Mouse (Mus musculus): ENCODE data around the gene Ets1. TPM values are rescaled to one million over a fixed set of nuclear protein-coding genes. Genes with fewer than 3 reads are reported as not detected.
A peak's percentile ranks its signal among the peaks of the same experiment; 100 is the strongest.

Ets1 gene
- polyA plus RNA-seq (2015; fragmentation: Nextera tagmentation; extraction: Ambion mirVana) = 66.0 and 68.4 TPM in 2 replicates

DNA sequence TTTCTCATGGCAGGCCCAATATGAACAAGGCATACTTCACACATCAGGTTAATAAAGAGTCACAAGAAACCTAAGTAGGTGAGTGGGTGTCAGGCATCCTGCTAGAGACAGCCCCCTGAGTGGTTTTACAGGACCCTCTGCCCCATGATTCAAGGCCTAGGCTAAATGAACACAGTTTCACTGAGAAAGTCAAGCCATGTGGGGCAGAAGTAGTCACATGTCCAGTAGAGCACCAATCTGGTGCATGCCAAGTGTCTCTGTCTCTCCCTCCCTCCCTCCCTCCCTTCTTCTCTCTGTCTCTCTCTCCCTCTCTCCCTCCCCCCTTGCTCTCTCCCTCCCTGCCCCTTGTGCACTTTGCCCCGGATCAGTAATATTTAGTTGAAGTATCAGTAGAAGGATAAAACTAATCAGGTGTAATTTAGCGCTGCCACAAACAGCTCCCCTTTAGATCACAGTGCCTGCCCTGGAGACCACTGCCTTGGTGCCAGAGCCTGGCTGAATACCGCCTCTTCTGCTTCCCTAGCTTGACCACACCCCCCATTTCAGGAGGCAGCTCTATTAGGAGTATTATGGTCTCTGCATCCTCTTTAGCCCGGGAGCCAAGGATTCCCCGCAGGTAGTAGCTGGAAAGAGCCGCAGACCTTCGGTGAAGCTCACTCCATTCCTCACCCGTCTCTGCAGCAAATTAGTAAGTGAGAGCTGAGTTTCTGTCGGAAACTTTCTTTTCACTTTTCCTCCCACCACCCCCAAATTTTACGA, at the start of gene Ets1:
Gene Ets1, plus strand, starts transcription at position 595 of the 759 bp plus-strand sequence.
- no peak within 1 kb of the TSS for H3K27ac ChIP-seq
- no peaks in the 10 kb centered on the region for H3K9me3 ChIP-seq (replicated peaks)
- H3K27me3 ChIP-seq = no peaks in the 10 kb centered on the region
- no peaks in the 10 kb centered on the region for H3K36me3 ChIP-seq
- 2% methylated on average over 10 of the region's 10 CpGs for WGBS
- no peak within 1 kb of the TSS for H3K9ac ChIP-seq
- peak; percentile 79 for ATAC-seq (replicated peaks; ENCODE audit: low FRiP score)
- peak within 1 kb of the TSS; percentile 55 for H3K4me2 ChIP-seq
- peak within 1 kb of the TSS; percentile 37 for H3K4me3 ChIP-seq (replicated peaks)
- peaks cover 12% of the 10 kb centered on the region; the same call in 1 of the 2 replicates for H3K4me1 ChIP-seq

DNA sequence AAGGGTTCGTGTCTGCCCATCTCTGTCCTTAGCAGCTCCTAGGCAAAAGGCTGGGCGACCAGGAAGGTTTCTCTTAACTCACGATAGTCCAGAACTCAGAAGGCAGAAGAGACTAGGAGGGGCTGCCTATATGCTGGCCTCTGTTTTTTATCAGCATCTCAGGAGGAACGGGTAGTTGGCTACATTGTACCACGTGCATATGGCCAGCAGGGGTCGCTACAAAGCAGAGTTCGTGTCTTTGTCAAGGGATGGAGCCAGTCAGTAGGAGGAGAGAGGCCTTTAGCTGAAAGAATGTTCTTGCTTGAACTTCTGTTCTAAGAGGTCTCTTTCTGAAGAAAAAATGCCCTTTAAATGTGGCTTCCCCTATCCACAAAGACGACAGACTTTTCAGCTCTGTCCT, 46.1 kb upstream of the Ets1 start:
- 7% methylated on average over 8 of the region's 8 CpGs for WGBS
- H3K9me3 ChIP-seq (replicated peaks) = no peaks in the 10 kb centered on the region
- peak; percentile 38; the same call in 1 of the 2 replicates for ATAC-seq (replicated peaks; ENCODE audit: low FRiP score)
- H3K27ac ChIP-seq = no peak overlapping the region
- no peak overlapping the region for H3K4me3 ChIP-seq (replicated peaks)
- H3K4me1 ChIP-seq = peaks cover 29% of the 10 kb centered on the region
- H3K4me2 ChIP-seq = no peak overlapping the region
- H3K27me3 ChIP-seq = no peaks in the 10 kb centered on the region
- H3K36me3 ChIP-seq = no peaks in the 10 kb centered on the region
- H3K9ac ChIP-seq = no peak overlapping the region

DNA sequence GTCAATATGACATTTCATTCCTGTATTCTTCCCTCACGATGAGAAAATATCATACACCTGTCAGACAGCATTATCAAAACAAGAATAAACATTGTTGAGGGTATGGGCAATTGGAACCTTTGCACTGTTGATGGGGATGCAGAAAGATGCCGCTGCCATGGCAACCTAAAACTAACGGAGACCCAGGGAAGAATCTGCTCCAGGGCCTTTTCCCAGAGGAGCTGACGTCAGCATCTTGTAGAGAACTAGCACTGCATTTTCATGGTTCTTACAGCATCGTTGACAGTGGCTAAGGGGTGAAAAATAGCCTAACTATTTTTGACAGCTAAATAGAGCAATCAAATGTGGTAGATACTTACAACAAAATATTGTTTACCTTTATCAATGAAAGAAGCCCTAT, 45.5 kb upstream of the Ets1 start:
- H3K9ac ChIP-seq = no peak overlapping the region
- 78% methylated on average over 5 of the region's 5 CpGs for WGBS
- H3K4me2 ChIP-seq = no peak overlapping the region
- H3K4me3 ChIP-seq (replicated peaks) = no peak overlapping the region
- H3K27me3 ChIP-seq = no peaks in the 10 kb centered on the region
- H3K36me3 ChIP-seq = no peaks in the 10 kb centered on the region
- peaks cover 34% of the 10 kb centered on the region for H3K4me1 ChIP-seq
- no peak overlapping the region for H3K27ac ChIP-seq
- no peak for ATAC-seq (replicated peaks; ENCODE audit: low FRiP score)
- H3K9me3 ChIP-seq (replicated peaks) = no peaks in the 10 kb centered on the region

DNA sequence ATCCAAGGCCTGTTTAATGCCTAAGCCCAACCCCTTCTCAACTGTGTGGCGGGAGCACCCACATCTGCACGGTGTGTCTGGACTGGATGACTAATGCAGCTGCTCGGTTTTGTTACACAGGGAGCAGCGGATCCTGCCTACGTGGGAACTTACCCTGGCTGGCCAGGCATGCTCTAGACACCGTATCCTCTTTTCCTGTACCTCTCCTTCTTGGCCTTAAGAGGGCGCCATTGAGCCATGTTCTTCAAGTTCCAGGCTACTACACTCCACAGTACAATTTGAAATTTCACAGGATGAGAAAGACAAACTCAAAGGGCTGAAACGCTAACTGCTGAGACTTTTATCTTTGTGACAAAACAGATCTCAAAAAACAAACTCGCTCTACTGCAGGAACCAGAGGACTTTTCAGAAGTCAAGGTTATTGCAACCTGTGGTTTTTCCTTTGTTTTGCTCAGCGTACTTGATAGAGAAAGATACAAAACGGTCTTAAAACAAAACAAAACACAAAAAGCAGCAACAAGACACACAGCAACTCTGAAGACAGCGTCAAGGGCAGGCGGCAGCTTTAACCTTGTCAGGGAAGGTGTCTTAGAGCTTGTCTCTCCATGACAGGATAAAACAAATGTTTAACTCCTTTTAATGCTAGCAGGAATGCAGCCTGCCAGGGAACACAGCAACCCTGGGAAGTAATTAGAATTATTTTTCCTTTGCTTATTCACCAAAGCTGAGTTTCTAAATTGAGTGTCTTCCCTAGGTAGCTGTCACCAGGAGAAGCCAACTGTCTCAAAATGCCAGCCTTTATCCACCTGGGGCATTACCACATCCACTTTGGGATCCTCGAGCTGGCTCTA, 44.1 kb upstream of the Ets1 start:
- H3K9me3 ChIP-seq (replicated peaks) = no peaks in the 10 kb centered on the region
- peak overlapping the region; percentile 46 for H3K4me2 ChIP-seq
- peaks cover 39% of the 10 kb centered on the region for H3K4me1 ChIP-seq
- H3K27ac ChIP-seq = peak overlapping the region; percentile 70
- ATAC-seq (replicated peaks; ENCODE audit: low FRiP score) = peak; percentile 79
- H3K36me3 ChIP-seq = no peaks in the 10 kb centered on the region
- no peak overlapping the region for H3K9ac ChIP-seq
- WGBS = 10% methylated on average over 14 of the region's 14 CpGs
- H3K4me3 ChIP-seq (replicated peaks) = no peak overlapping the region
- no peaks in the 10 kb centered on the region for H3K27me3 ChIP-seq

DNA sequence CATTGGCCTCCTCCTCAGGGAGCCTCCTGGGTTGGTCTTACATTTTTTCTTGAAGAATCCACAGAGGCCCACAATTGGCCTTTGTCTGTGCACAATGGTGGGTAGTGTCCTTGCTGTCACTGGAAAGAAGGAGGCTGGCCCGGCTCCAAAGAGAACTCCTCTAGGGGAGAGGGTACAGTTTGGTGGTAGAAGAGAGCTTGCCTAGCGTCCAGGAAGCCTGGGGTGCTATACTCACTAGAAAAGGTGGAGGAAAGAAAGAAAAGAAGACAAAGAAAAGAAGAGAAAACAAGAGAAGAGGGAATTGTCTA, 43.5 kb upstream of the Ets1 start:
- no peak overlapping the region for H3K4me2 ChIP-seq
- no peaks in the 10 kb centered on the region for H3K9me3 ChIP-seq (replicated peaks)
- 54% methylated on average over 2 of the region's 2 CpGs for WGBS
- H3K4me3 ChIP-seq (replicated peaks) = no peak overlapping the region
- peaks cover 39% of the 10 kb centered on the region for H3K4me1 ChIP-seq
- no peak overlapping the region for H3K9ac ChIP-seq
- no peaks in the 10 kb centered on the region for H3K36me3 ChIP-seq
- H3K27me3 ChIP-seq = no peaks in the 10 kb centered on the region
- no peak for ATAC-seq (replicated peaks; ENCODE audit: low FRiP score)
- peak overlapping the region; percentile 70; the same call in 1 of the 2 replicates for H3K27ac ChIP-seq

DNA sequence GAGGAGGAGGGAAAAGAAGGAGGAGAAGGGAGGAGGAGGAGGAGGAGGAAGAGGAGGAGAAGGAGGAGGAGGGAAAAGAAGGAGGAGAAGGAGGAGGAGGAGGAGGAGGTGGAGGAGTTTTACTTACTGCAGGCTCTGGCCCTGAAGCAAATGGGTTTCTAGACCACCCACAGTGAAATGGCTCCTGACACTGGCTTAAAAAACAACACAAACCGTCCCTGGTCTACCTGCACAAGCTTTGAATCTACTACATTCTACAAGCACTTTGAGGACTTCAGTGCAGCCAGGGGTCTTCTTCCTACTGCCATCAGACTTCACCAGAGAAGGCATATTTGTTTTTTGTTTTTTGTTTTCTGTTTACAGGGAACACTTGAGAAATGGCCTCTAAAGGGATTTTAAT, 42.2 kb upstream of the Ets1 start:
- Histone ChIP-seq H3K27ac (0 out of 2 replicates have a peak overlapping the region, but pooled peaks have one; percentile 54), H3K4me3 (replicated peaks) (no peak overlapping the region), H3K27me3 (no peaks in the 10 kb centered on the region), H3K4me1 (peaks cover 39% of the 10 kb centered on the region), H3K9ac (no peak overlapping the region), H3K36me3 (no peaks in the 10 kb centered on the region), H3K9me3 (replicated peaks) (no peaks in the 10 kb centered on the region), H3K4me2 (no peak overlapping the region)
- 4% methylated on average over 1 of the region's 1 CpGs for WGBS
- no peak for ATAC-seq (replicated peaks; ENCODE audit: low FRiP score)

DNA sequence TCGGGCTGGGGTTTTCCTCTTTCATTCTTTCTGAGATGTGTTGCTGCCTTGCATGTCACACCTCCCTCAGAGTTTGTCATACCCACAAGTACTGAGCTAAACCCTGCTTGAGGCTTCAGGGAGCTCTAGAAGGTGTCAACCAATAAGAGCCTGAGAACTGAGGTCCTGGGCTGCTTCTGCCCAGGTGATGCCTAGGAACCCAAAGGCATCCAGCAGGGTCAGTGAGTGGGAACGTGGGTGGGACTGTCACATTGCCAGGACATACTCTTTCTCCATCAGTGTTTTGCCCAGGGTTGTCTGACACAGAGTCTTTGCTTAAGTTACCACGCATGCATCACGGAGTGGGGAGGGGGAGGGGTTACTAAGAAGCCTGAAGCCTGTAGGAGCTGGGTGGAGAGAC, 41.7 kb upstream of the Ets1 start:
- H3K27me3 ChIP-seq = no peaks in the 10 kb centered on the region
- peaks cover 39% of the 10 kb centered on the region for H3K4me1 ChIP-seq
- ATAC-seq (replicated peaks; ENCODE audit: low FRiP score) = no peak
- H3K36me3 ChIP-seq = no peaks in the 10 kb centered on the region
- 41% methylated on average over 4 of the region's 4 CpGs for WGBS
- no peak overlapping the region for H3K4me2 ChIP-seq
- no peak overlapping the region for H3K4me3 ChIP-seq (replicated peaks)
- peak overlapping the region; percentile 54 for H3K27ac ChIP-seq
- no peak overlapping the region for H3K9ac ChIP-seq
- no peaks in the 10 kb centered on the region for H3K9me3 ChIP-seq (replicated peaks)

DNA sequence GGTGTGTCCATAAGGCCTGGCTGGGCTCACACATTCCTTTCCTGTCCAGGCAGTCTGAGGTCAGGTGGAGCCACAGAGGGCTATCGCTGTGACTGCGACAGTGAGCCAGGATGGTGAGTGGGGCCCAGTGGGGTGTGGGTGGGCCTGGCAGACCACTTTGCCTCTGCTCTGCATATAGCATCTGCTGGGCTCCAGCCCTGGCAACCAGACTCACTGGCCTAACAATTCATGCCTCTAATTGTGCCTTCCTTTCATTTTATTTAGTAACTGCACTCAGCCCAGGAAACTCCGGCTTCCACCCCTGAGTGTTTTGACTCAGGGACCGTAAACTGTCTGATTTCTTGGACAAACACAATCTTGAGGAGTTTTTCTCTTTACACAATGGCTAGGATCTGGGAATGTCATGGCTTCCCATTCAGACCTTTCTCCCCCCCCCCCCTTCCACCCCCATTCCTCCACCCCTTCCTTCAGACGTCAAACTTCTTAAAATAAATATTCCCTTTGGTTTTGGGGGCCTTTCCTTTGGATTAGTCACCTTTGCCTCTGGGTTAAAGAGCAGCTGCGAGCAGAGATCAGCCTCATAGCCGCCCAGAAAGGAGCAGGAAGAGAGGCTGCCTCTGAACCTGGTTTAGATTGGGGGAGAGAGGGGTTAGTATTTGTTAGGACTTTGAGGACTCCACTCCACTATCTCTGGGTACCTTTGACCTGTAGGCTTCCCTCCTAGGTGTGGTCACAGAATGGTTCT, 40.8 kb upstream of the Ets1 start:
- H3K27ac ChIP-seq = peak overlapping the region; percentile 54
- H3K9ac ChIP-seq = no peak overlapping the region
- ATAC-seq (replicated peaks; ENCODE audit: low FRiP score) = no peak
- no peak overlapping the region for H3K4me2 ChIP-seq
- WGBS = 54% methylated on average over 7 of the region's 7 CpGs
- no peak overlapping the region for H3K4me3 ChIP-seq (replicated peaks)
- H3K9me3 ChIP-seq (replicated peaks) = no peaks in the 10 kb centered on the region
- peaks cover 36% of the 10 kb centered on the region for H3K4me1 ChIP-seq
- H3K27me3 ChIP-seq = no peaks in the 10 kb centered on the region
- no peaks in the 10 kb centered on the region for H3K36me3 ChIP-seq

DNA sequence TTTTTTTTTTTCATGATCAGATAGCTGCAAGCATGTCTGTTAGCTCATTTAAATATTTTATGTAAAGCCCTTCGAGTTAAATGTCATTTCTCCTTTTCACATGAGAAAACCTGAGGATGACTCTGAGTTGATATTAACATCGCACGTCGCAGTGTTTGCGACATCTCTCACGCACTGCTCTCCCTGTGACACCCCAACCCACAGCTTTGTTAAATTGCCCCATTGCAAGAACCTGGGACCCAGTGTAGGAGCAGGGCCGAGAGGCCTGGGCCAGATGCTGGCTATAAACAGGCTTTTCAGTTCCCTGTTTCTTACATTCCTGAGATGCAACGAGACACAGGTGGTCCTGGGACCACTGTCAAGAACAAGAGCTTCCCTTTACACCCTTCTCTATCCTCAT, 39.7 kb upstream of the Ets1 start:
- no peak for ATAC-seq (replicated peaks; ENCODE audit: low FRiP score)
- 76% methylated on average over 8 of the region's 8 CpGs for WGBS
- no peaks in the 10 kb centered on the region for H3K27me3 ChIP-seq
- H3K27ac ChIP-seq = no peak overlapping the region
- H3K4me1 ChIP-seq = peaks cover 36% of the 10 kb centered on the region
- H3K36me3 ChIP-seq = no peaks in the 10 kb centered on the region
- no peak overlapping the region for H3K4me2 ChIP-seq
- no peak overlapping the region for H3K4me3 ChIP-seq (replicated peaks)
- H3K9ac ChIP-seq = no peak overlapping the region
- H3K9me3 ChIP-seq (replicated peaks) = no peaks in the 10 kb centered on the region

DNA sequence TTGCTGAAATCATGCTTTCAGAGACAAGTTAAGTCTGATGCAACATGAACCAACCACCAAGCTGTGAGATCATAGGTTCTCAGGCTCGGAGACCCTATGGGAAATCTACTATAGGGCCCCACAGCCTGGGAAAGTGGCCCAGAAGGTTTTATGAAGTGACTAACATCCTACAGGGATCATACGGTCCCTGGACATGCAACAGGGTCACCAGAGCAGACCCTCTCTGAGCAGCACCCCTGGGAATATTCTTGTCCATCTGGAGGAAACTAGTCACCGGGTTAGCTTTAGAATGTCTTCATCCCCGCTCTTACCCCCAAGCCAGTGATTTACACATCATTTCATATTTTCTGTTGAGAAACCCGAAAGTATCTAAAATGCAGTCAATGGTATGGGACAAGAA, 34.1 kb upstream of the Ets1 start:
- no peak for ATAC-seq (replicated peaks; ENCODE audit: low FRiP score)
- H3K36me3 ChIP-seq = no peaks in the 10 kb centered on the region
- 83% methylated on average over 5 of the region's 5 CpGs for WGBS

DNA sequence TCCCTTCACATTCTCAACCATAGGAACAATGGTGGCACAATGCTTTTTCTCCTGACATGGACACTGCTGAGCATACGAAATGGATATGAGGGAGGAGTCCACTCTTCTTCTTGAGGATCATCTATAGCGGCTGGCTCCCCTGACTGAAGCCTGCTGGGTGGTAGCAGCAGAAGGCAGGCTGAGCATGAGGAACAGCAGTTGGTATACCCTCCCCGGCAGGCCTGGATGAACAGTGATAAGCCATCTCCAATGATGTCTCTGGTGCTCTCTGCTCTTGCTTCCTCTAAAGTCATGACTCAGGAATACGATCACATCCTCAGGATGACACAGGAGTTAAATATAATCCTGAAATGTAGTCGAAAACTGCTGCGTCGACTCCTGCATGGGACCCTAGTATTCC, 32.9 kb upstream of the Ets1 start:
- Histone ChIP-seq H3K27ac (no peak overlapping the region), H3K9ac (no peak overlapping the region), H3K4me3 (replicated peaks) (no peak overlapping the region), H3K9me3 (replicated peaks) (no peaks in the 10 kb centered on the region), H3K4me1 (peaks cover 9% of the 10 kb centered on the region; the same call in 1 of the 2 replicates), H3K27me3 (no peaks in the 10 kb centered on the region), H3K36me3 (no peaks in the 10 kb centered on the region), H3K4me2 (no peak overlapping the region)
- 77% methylated on average over 7 of the region's 7 CpGs for WGBS
- no peak for ATAC-seq (replicated peaks; ENCODE audit: low FRiP score)

More for the DNA sequence above, 34.1 kb upstream of the Ets1 start:
- Histone ChIP-seq H3K27ac (no peak overlapping the region), H3K4me2 (no peak overlapping the region), H3K4me1 (peaks cover under 1% of the 10 kb centered on the region; the same call in 1 of the 2 replicates), H3K9ac (no peak overlapping the region), H3K27me3 (no peaks in the 10 kb centered on the region), H3K9me3 (replicated peaks) (no peaks in the 10 kb centered on the region), H3K4me3 (replicated peaks) (no peak overlapping the region)

DNA sequence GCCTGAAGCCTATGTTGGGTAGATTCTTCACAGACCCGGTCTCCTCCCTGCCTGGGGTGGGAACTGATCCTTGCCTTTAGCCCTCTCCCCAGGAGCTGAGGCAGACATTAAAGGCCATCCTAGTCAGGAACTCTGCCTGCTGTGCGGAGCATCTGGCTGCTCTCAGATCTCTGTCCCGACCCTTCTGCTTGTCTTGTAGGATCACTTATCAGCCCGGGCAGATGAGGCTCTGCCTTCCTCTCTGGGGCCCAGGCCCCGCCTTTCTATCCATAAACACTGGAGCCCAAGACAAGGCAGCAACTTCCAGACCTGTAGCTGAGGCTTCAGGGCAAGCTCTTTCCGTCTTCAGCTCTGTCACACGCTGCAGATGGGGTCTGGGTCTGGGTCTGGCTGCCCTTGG, 28.8 kb upstream of the Ets1 start:
- no peaks in the 10 kb centered on the region for H3K9me3 ChIP-seq (replicated peaks)
- peaks cover 43% of the 10 kb centered on the region for H3K4me1 ChIP-seq
- H3K9ac ChIP-seq = no peak overlapping the region
- no peaks in the 10 kb centered on the region for H3K27me3 ChIP-seq
- peak overlapping the region; percentile 37; the same call in 1 of the 2 replicates for H3K27ac ChIP-seq
- 28% methylated on average over 7 of the region's 7 CpGs for WGBS
- H3K4me2 ChIP-seq = no peak overlapping the region
- H3K36me3 ChIP-seq = no peaks in the 10 kb centered on the region
- H3K4me3 ChIP-seq (replicated peaks) = no peak overlapping the region
- ATAC-seq (replicated peaks; ENCODE audit: low FRiP score) = peak; percentile 41
